Mouse (Mus musculus): ENCODE results near the gene Tspan11. TPM values are rescaled to one million over a fixed set of nuclear protein-coding genes. Genes with fewer than 3 reads are reported as not detected.

Gene Tspan11
- polyA plus RNA-seq, 1 experiment from 2014 or later: 14.6 TPM

DNA sequence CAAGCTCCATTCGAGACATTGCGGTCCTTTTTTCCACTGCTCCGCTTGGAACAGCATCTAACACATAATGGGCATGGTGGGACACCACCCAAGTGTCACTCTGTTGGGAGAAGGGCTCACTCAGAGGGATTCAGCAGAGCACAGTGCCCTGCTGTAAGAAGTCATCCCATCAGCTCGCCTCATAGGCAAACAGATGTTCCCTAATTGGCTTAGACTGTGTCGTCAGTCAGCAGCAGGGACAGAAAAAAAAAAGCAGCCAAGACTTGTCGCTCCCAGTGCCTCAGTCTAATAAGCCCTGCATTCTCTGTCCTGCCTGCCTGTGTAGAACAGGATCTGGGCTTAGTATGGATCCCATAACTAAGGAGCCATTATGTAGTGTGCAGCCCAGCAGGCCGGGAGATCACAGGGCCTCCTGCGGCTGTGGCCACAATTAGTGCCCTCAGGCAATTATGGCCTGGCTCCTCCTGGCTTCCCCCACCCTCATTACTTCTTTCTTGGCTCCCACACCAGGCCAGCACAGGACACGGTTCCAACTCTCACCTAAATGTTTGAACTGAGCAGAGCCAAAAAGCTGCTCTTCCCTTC lies 31.6 kb upstream of the Tspan11 start:
- Histone ChIP-seq H3K4me1 (replicated peaks) (peaks cover 29% of the 10 kb centered on the region), H3K36me3 (no peaks in the 10 kb centered on the region), H3K27ac (peak overlapping the region; percentile 40; the same call in 1 of the 2 replicates), H3K4me3 (replicated peaks) (no peak overlapping the region), H3K9me3 (no peaks in the 10 kb centered on the region), H3K27me3 (no peaks in the 10 kb centered on the region), H3K4me2 (replicated peaks) (no peak overlapping the region), H3K9ac (replicated peaks) (no peak overlapping the region)
- 30% methylated on average over 9 of the region's 9 CpGs for WGBS
- peak; percentile 87 for ATAC-seq

DNA sequence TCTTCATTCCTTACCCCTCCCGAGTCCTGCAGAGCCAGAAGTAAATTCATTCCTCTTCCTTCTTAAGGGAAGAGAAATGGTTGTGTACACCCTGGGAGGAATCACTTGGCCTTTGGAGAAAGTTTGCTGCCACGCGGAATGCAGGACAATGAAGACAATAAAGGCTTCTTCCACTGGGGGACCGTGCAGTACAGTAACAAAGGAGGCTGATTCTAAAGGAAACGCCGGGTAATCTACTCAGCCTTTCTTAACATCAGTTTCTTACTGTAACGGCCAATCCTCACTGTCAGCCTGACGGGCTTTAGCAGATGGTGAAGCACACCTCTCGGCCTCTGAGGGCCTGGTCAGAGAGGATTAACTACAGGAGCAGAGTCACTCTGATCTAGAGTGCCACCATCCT lies 25.4 kb upstream of the Tspan11 start:
- H3K27me3 ChIP-seq: no peaks in the 10 kb centered on the region
- H3K9me3 ChIP-seq: no peaks in the 10 kb centered on the region
- H3K27ac ChIP-seq: no peak overlapping the region
- H3K4me1 ChIP-seq (replicated peaks): peaks cover 6% of the 10 kb centered on the region
- H3K36me3 ChIP-seq: no peaks in the 10 kb centered on the region
- H3K9ac ChIP-seq (replicated peaks): no peak overlapping the region
- WGBS: 32% methylated on average over 9 of the region's 9 CpGs
- H3K4me3 ChIP-seq (replicated peaks): no peak overlapping the region
- no peak for ATAC-seq
- no peak overlapping the region for H3K4me2 ChIP-seq (replicated peaks)

DNA sequence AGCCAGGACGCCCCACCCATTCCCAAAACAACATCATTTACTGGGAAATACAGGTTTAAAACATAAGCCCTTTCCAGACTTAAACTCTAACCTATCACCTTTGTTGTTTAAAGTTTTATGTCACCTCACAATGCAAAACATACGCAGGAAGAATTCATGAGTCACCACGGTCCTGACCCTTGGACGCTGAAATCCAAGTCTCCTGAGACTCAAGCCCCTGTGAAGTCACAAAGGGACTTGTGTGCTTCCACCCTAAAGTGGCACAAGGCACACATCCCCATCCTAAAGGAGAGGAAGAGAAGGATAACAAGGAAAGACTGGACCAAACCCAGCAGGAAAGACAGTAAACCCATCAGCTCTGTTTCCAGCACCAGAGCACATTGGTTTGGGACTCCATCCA lies 22.0 kb upstream of the Tspan11 start:
- peaks cover 6% of the 10 kb centered on the region; the same call in 1 of the 2 replicates for H3K4me1 ChIP-seq (replicated peaks)
- H3K4me2 ChIP-seq (replicated peaks): no peak overlapping the region
- no peak for ATAC-seq
- WGBS: 85% methylated on average over 4 of the region's 4 CpGs
- H3K27ac ChIP-seq: no peak overlapping the region
- H3K27me3 ChIP-seq: 0 out of 2 replicates have a peak, but pooled peaks cover 2% of the 10 kb centered on the region
- H3K4me3 ChIP-seq (replicated peaks): no peak overlapping the region
- no peaks in the 10 kb centered on the region for H3K9me3 ChIP-seq
- no peaks in the 10 kb centered on the region for H3K36me3 ChIP-seq
- no peak overlapping the region for H3K9ac ChIP-seq (replicated peaks)

- no peak overlapping the region for H3K4me3 ChIP-seq (replicated peaks)
- no peak overlapping the region for H3K27ac ChIP-seq
- H3K27me3 ChIP-seq: 0 out of 2 replicates have a peak, but pooled peaks cover 2% of the 10 kb centered on the region
- no peak overlapping the region for H3K4me2 ChIP-seq (replicated peaks)
- H3K9me3 ChIP-seq: no peaks in the 10 kb centered on the region
- 60% methylated on average over 8 of the region's 8 CpGs for WGBS
- H3K36me3 ChIP-seq: no peaks in the 10 kb centered on the region
- H3K4me1 ChIP-seq (replicated peaks): no peaks in the 10 kb centered on the region
- ATAC-seq: no peak
- no peak overlapping the region for H3K9ac ChIP-seq (replicated peaks)
Observed at GRCm38 (mm10) chr6:127868546-127868945, 18.8 kb upstream of the Tspan11 start.

DNA sequence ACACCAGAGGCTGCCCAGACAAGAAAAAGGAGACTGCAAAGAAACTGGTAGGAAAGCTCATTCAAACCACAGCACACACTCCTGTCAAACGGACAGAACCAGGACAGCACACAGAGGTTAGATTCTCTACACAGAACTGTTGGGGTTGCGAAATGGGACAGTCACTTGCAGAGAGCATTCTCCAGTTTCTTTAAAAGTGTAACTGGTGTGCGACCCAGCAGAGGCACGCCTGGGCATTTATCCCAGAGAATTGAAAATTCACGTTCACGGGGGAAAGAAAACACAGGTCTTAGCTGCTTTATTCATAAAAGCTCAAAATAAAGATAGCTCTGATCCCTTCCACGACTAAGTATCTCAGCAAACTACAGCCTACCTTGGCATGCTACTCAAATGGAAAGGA lies 18.3 kb upstream of the Tspan11 start:
- no peak for ATAC-seq
- Histone ChIP-seq H3K4me2 (replicated peaks) (no peak overlapping the region), H3K9me3 (no peaks in the 10 kb centered on the region), H3K9ac (replicated peaks) (no peak overlapping the region), H3K36me3 (no peaks in the 10 kb centered on the region), H3K4me3 (replicated peaks) (no peak overlapping the region), H3K27ac (no peak overlapping the region), H3K4me1 (replicated peaks) (no peaks in the 10 kb centered on the region), H3K27me3 (0 out of 2 replicates have a peak, but pooled peaks cover 2% of the 10 kb centered on the region)
- WGBS: 84% methylated on average over 7 of the region's 7 CpGs

- H3K9me3 ChIP-seq: no peaks in the 10 kb centered on the region
- H3K27ac ChIP-seq: no peak overlapping the region
- H3K9ac ChIP-seq (replicated peaks): no peak overlapping the region
- WGBS: 83% methylated on average over 12 of the region's 12 CpGs
- 0 out of 2 replicates have a peak, but pooled peaks cover 2% of the 10 kb centered on the region for H3K27me3 ChIP-seq
- H3K36me3 ChIP-seq: no peaks in the 10 kb centered on the region
- no peak for ATAC-seq
- H3K4me3 ChIP-seq (replicated peaks): no peak overlapping the region
- H3K4me1 ChIP-seq (replicated peaks): no peaks in the 10 kb centered on the region
- H3K4me2 ChIP-seq (replicated peaks): no peak overlapping the region
Observed at GRCm38 (mm10) chr6:127870345-127871324, 16.8 kb upstream of the Tspan11 start.

- H3K4me3 ChIP-seq (replicated peaks): no peak overlapping the region
- H3K9me3 ChIP-seq: no peaks in the 10 kb centered on the region
- ATAC-seq: no peak
- no peak overlapping the region for H3K27ac ChIP-seq
- H3K4me1 ChIP-seq (replicated peaks): no peaks in the 10 kb centered on the region
- no peak overlapping the region for H3K4me2 ChIP-seq (replicated peaks)
- no peaks in the 10 kb centered on the region for H3K36me3 ChIP-seq
- 0 out of 2 replicates have a peak, but pooled peaks cover 2% of the 10 kb centered on the region for H3K27me3 ChIP-seq
- H3K9ac ChIP-seq (replicated peaks): no peak overlapping the region
- WGBS: 94% methylated on average over 6 of the region's 6 CpGs
Observed at GRCm38 (mm10) chr6:127871436-127871835, 16.0 kb upstream of the Tspan11 start.

GRCm38 (mm10) chr6:127872581-127872980 lies 14.8 kb upstream of the Tspan11 start:
- Histone ChIP-seq H3K27ac (no peak overlapping the region), H3K4me3 (replicated peaks) (no peak overlapping the region), H3K36me3 (no peaks in the 10 kb centered on the region), H3K9me3 (no peaks in the 10 kb centered on the region), H3K27me3 (no peaks in the 10 kb centered on the region), H3K9ac (replicated peaks) (no peak overlapping the region), H3K4me1 (replicated peaks) (no peaks in the 10 kb centered on the region), H3K4me2 (replicated peaks) (no peak overlapping the region)
- ATAC-seq: no peak
- WGBS: 93% methylated on average over 8 of the region's 8 CpGs

DNA sequence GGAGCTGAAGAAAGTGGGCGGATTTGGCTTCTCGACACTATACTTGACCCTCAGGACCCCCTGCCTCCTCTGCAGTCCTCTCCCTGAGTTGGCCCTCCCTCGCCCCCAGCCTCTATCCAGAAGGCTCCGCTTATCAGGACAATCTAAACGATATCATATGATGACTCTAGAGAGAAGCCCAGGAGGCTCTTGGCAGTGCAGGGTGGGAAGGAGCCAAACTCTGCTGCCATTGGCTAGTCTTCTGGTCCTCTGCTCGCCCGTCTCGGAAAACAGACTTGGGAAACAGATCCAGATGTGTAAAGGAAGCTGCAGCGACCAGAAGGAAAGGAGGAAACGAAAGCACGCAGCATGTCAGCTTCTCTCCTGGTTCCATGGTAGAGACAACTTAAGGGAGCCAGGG lies 11.5 kb upstream of the Tspan11 start:
- no peaks in the 10 kb centered on the region for H3K36me3 ChIP-seq
- no peak overlapping the region for H3K4me3 ChIP-seq (replicated peaks)
- H3K4me2 ChIP-seq (replicated peaks): no peak overlapping the region
- H3K9ac ChIP-seq (replicated peaks): no peak overlapping the region
- ATAC-seq: no peak
- 78% methylated on average over 11 of the region's 11 CpGs for WGBS
- no peak overlapping the region for H3K27ac ChIP-seq
- no peaks in the 10 kb centered on the region for H3K4me1 ChIP-seq (replicated peaks)
- no peaks in the 10 kb centered on the region for H3K27me3 ChIP-seq
- peaks cover 7% of the 10 kb centered on the region; the same call in 1 of the 2 replicates for H3K9me3 ChIP-seq

DNA sequence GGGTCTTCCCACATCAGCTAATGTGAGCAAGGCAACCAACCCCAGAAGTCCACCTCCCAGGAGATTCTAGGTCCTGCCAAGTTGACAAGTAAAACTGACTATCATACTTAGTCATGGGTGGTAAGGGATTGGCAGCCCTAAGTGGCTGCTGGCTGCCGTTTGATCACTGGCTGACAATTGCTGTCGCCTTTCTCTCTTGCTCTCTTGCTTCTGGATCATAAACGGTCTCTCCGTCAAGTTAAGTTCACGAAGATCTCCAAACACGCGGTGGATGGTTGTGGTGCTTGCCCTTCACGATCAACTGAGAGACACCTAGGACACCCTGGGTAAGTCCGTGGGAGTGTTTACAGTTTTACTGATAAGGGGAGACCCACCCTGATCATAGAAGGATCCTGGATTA lies 11.0 kb upstream of the Tspan11 start:
- ATAC-seq: no peak

DNA sequence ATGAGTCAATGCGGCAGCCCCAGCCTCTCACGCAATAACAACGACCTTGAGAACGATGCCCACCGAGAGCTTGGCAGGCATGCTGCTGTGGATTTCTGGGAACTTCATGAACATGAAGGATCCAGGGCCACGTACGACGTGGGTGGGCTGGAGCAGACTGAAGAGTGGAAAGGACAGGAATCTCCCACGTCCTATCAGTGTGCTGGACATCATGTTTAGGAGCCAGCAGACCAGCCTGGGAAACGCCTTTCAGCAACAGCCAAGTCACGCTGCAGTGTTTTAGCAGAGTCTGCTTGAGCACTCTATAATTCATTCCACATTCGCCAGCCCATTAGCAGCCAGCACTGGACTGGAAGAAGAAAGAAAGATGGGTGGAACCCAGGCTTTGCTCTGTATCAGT lies 10.4 kb upstream of the Tspan11 start:
- Histone ChIP-seq H3K27me3 (no peaks in the 10 kb centered on the region), H3K27ac (no peak overlapping the region), H3K9me3 (peaks cover 7% of the 10 kb centered on the region; the same call in 1 of the 2 replicates), H3K4me1 (replicated peaks) (no peaks in the 10 kb centered on the region), H3K36me3 (no peaks in the 10 kb centered on the region), H3K4me3 (replicated peaks) (no peak overlapping the region), H3K4me2 (replicated peaks) (no peak overlapping the region), H3K9ac (replicated peaks) (no peak overlapping the region)
- 87% methylated on average over 12 of the region's 12 CpGs for WGBS
- ATAC-seq: no peak

More for the DNA sequence above, 11.0 kb upstream of the Tspan11 start:
- Histone ChIP-seq H3K4me3 (replicated peaks) (no peak overlapping the region), H3K27ac (no peak overlapping the region), H3K9ac (replicated peaks) (no peak overlapping the region), H3K27me3 (no peaks in the 10 kb centered on the region), H3K4me2 (replicated peaks) (no peak overlapping the region), H3K9me3 (peaks cover 7% of the 10 kb centered on the region; the same call in 1 of the 2 replicates), H3K4me1 (replicated peaks) (no peaks in the 10 kb centered on the region), H3K36me3 (no peaks in the 10 kb centered on the region)
- 91% methylated on average over 9 of the region's 9 CpGs for WGBS

- Histone ChIP-seq H3K27ac (no peak overlapping the region), H3K9me3 (peaks cover 7% of the 10 kb centered on the region; the same call in 1 of the 2 replicates), H3K9ac (replicated peaks) (no peak overlapping the region), H3K4me2 (replicated peaks) (no peak overlapping the region), H3K4me1 (replicated peaks) (no peaks in the 10 kb centered on the region), H3K27me3 (peaks cover 4% of the 10 kb centered on the region; the same call in 1 of the 2 replicates), H3K36me3 (no peaks in the 10 kb centered on the region), H3K4me3 (replicated peaks) (no peak overlapping the region)
- 90% methylated on average over 6 of the region's 6 CpGs for WGBS
- ATAC-seq: no peak
Observed at GRCm38 (mm10) chr6:127879472-127879871, 7.9 kb upstream of the Tspan11 start.

Measured in midbrain, embryonic 13.5 days (tissue).